Mouse (Mus musculus) CH12.LX (cell line): ENCODE data around the gene Atp10a. TPM values are rescaled to one million over a fixed set of nuclear protein-coding genes. Genes with fewer than 3 reads are reported as not detected.

Experiments used
- DNase-seq: peaks from one replicate; pipeline ENCODE4 v3.0.0-alpha.2; 2013; ENCODE audit errors: extremely low read depth
- H3K27ac ChIP-seq: 2 replicates; pipeline ENCODE4 v1.5.1; 2012; ENCODE audit warnings: low read depth, mild to moderate bottlenecking, control low read depth, moderate library complexity; ENCODE audit not compliant: insufficient read depth
- H3K27me3 ChIP-seq: replicated peaks from 2 replicates; pipeline ENCODE3; 2012; ENCODE audit warnings: inconsistent platforms
- H3K36me3 ChIP-seq, 2 experiments: replicated peaks in 1 of 2; 2 replicates each; pipeline versions ENCODE3 to v1.6.1; 2012; ENCODE audit warnings: inconsistent platforms in 1 of 2, low read length in 1 of 2, mild to moderate bottlenecking in 1 of 2, mixed read lengths in 1 of 2, moderate library complexity in 1 of 2; ENCODE audit not compliant: control insufficient read depth in 1 of 2, insufficient read depth in 1 of 2
- H3K4me1 ChIP-seq, 2 experiments: 2 replicates each; pipeline ENCODE4 v1.6.1; 2012; ENCODE audit warnings: inconsistent platforms in 1 of 2, moderate library complexity in 1 of 2; ENCODE audit not compliant: insufficient read depth in 2 of 2, control insufficient read depth in 1 of 2
- H3K4me2 ChIP-seq: 2 replicates; pipeline ENCODE4 v1.6.1; 2012; ENCODE audit warnings: low read depth, mild to moderate bottlenecking, control low read depth; ENCODE audit not compliant: poor library complexity, insufficient read depth, severe bottlenecking
- H3K4me3 ChIP-seq, 3 experiments: fragments of 150-350 bp in 1 of 3; sonication (generic) in 1 of 3; replicated peaks in 1 of 3; 2 replicates each; pipeline versions ENCODE3 to v1.5.1; 2011 to 2012; ENCODE audit warnings: low read depth in 2 of 3, low read length in 2 of 3, mild to moderate bottlenecking in 2 of 3, moderate library complexity in 2 of 3, control low read depth in 1 of 3, improper control_type of control experiment in 1 of 3, inconsistent platforms in 1 of 3, mixed read lengths in 1 of 3; ENCODE audit not compliant: poor library complexity in 1 of 3
- H3K79me2 ChIP-seq: replicated peaks from 2 replicates; pipeline ENCODE4 v1.6.1; 2012; ENCODE audit warnings: mild to moderate bottlenecking, moderate library complexity; ENCODE audit not compliant: control insufficient read depth, poor library complexity, insufficient read depth, severe bottlenecking; ENCODE audit errors: extremely low read depth
- H3K9ac ChIP-seq: 2 replicates; pipeline ENCODE4 v1.6.1; 2012; ENCODE audit warnings: low read depth, mild to moderate bottlenecking, control low read depth, moderate library complexity; ENCODE audit not compliant: insufficient read depth
- H3K9me3 ChIP-seq: replicated peaks from 2 replicates; pipeline ENCODE3; 2012; ENCODE audit warnings: low read length, inconsistent platforms, mixed read lengths
- CHD2 ChIP-seq: IDR thresholded peaks from 2 replicates; pipeline ENCODE4 v1.6.1; 2011; ENCODE audit warnings: low read length, improper control_type of control experiment
- ETS1 ChIP-seq: conservative IDR thresholded peaks from 2 replicates; pipeline ENCODE4 v1.6.1; 2012; ENCODE audit warnings: low read depth, mild to moderate bottlenecking, inconsistent platforms, low read length, improper control_type of control experiment, moderate library complexity
- GABPA ChIP-seq: IDR thresholded peaks from 2 replicates; pipeline ENCODE4 v1.6.1; 2012; ENCODE audit warnings: low read depth, low read length, improper control_type of control experiment, inconsistent platforms; ENCODE audit not compliant: insufficient replicate concordance
- KAT2A ChIP-seq: IDR thresholded peaks from 2 replicates; pipeline ENCODE4 v1.6.1; 2012; ENCODE audit warnings: low read length, improper control_type of control experiment, inconsistent platforms; ENCODE audit not compliant: insufficient replicate concordance
- NELFE ChIP-seq: IDR thresholded peaks from 2 replicates; pipeline ENCODE4 v1.6.1; 2011; ENCODE audit warnings: low read depth, low read length, improper control_type of control experiment
- NRF1 ChIP-seq: IDR thresholded peaks from 2 replicates; pipeline ENCODE4 v1.6.1; 2014; ENCODE audit warnings: low read depth, mild to moderate bottlenecking, inconsistent platforms, low read length, improper control_type of control experiment, moderate library complexity
- PAX5 ChIP-seq: IDR thresholded peaks from 2 replicates; pipeline ENCODE4 v1.6.1; 2012; ENCODE audit warnings: low read length, inconsistent platforms, mixed read lengths
- POLR2A ChIP-seq: IDR thresholded peaks from 2 replicates; pipeline ENCODE4 v1.6.1; 2011; ENCODE audit warnings: low read depth, mild to moderate bottlenecking, improper control_type of control experiment, low read length
- SMC3 ChIP-seq: IDR thresholded peaks from 2 replicates; pipeline ENCODE4 v1.6.1; 2011; ENCODE audit warnings: low read depth, low read length, improper control_type of control experiment
- UBTF ChIP-seq: IDR thresholded peaks from 2 replicates; pipeline ENCODE4 v1.6.1; 2012; ENCODE audit warnings: low read depth, mild to moderate bottlenecking, inconsistent platforms, low read length, improper control_type of control experiment, moderate library complexity
- ZC3H11A ChIP-seq: IDR thresholded peaks from 2 replicates; pipeline ENCODE4 v1.6.1; 2012; ENCODE audit warnings: low read depth, mild to moderate bottlenecking, inconsistent platforms, low read length, improper control_type of control experiment
- ZKSCAN1 ChIP-seq: IDR thresholded peaks from 2 replicates; pipeline ENCODE4 v1.6.1; 2012; ENCODE audit warnings: low read depth, inconsistent platforms, low read length, improper control_type of control experiment, borderline replicate concordance
- ZNF384 ChIP-seq: IDR thresholded peaks from 2 replicates; pipeline ENCODE4 v1.6.1; 2012; ENCODE audit warnings: low read depth, low read length, improper control_type of control experiment, inconsistent platforms
- dilution Hi-C: fragments of 300-500 bp; cut with MboI; formaldehyde crosslinking; loops from 2 replicates; pipeline ENCODE4 v1.14.3; 2020; ENCODE audit warnings: low sequenced_read_pairs; ENCODE audit not compliant: extremely low pct_unique_long_range_greater_than_20kb, extremely low pct_ligation_motif_present
- in situ Hi-C: fragments of 300-500 bp; cut with MboI; formaldehyde crosslinking; loops from 3 replicates; pipeline ENCODE4 v1.14.3; 2019; ENCODE audit warnings: low sequenced_read_pairs, low pct_ligation_motif_present, low pct_unique_long_range_greater_than_20kb, mixed read lengths
- polyA plus RNA-seq: library from polyadenylated mRNA; unstranded; fragments of >175 nt; gene quantifications from 2 replicates; pipeline ENCODE4 v1.2.1, GENCODE M21; 2012; ENCODE audit warnings: low read depth; ENCODE audit not compliant: insufficient read length
- total RNA-seq, 2 experiments: library from RNA; depleted of rRNA; stranded (reverse); fragments of 300-350 nt in 1 of 2; fragments of >200 nt in 1 of 2; gene quantifications; 2 replicates each; pipeline ENCODE4 v1.2.3; 2012 to 2014

The Atp10a gene
- total and polyA plus RNA-seq, 3 experiments, result not detected

DNA sequence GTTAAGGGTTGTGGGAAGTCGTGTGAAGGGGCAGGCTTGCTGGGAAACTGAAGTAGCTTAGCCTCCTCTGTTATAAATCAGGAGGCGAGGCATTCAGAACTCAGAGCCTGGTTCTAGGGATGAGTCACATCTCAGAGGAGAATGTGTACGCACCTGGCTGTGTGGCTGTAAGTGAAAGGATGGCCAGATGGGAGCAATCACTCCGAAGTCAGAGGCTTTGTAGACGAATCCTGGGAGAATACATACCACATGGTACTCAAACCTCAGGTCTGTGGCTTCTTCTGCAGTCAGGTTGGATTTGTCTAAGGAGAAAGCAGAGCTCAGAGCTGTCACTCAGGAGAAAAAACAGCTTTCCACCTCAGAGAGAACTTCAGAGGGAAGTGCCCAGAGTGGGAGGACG is 76.4 kb downstream of the Atp10a start:
- Histone ChIP-seq H3K9me3 (peaks cover 68% of the 10 kb centered on the region), H3K9ac (no peak overlapping the region), H3K4me2 (no peak overlapping the region), H3K27me3 (no peaks in the 10 kb centered on the region), H3K27ac (no peak overlapping the region), H3K4me1 (no peaks in the 10 kb centered on the region), H3K36me3 (no peaks in the 10 kb centered on the region), H3K79me2 (no peaks in the 10 kb centered on the region), H3K4me3 (no peak overlapping the region)
- DNase-seq, result no peak
- TF ChIP-seq CHD2 (no peak), KAT2A (no peak), PAX5 (no peak), ETS1 (no peak), SMC3 (no peak), NELFE (no peak), GABPA (no peak)
- dilution Hi-C loops, result no loop called here
- in situ Hi-C loops, result no loop called here

GRCm38 (mm10) chr7:58733490-58733901 is 77.5 kb downstream of the Atp10a start:
- Histone ChIP-seq H3K79me2 (no peaks in the 10 kb centered on the region), H3K36me3 (no peaks in the 10 kb centered on the region), H3K27me3 (no peaks in the 10 kb centered on the region), H3K4me3 (no peak overlapping the region), H3K4me1 (no peaks in the 10 kb centered on the region), H3K9ac (no peak overlapping the region), H3K9me3 (peaks cover 66% of the 10 kb centered on the region), H3K4me2 (no peak overlapping the region), H3K27ac (no peak overlapping the region)
- no peak for DNase-seq
- dilution Hi-C loops, result no loop called here
- TF ChIP-seq POLR2A (no peak), UBTF (no peak), ZNF384 (no peak), ETS1 (no peak), ZC3H11A (no peak)
- in situ Hi-C loops, result no loop called here

DNA sequence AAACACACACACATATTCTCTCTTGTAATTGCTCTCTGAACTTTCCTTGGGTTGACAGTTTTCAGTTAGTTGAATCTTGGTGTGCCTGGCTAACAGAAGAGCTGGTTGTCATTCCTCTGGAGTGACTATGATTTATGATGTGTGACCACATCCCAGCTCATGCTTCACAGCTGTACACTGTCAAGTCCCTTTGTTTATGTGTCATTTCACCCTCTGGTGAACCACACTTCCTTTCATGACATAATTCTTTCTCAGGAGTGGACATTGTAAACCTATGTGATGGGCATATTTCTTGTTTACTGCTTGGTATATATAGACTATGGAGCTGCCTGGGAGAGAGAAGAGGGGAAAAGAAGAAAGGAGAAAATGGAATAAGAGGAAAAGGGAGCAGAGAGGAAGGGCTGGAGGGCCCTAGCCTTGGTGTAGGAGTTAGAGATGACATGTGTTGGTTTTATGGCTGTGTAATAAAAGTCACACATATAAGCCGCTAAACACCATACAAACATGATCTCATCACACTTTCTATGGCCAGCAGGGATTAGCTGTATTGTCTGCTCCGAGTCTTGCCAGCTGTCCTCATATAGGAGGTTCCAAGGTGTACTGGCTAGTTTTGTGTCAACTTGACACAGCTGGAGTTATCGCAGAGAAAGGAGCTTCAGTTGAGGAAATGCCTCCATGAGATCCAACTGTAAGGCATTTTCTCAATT is 81.0 kb downstream of the Atp10a start:
- no peak overlapping the region for H3K9ac ChIP-seq
- H3K36me3 ChIP-seq, result no peaks in the 10 kb centered on the region
- H3K4me1 ChIP-seq, result no peaks in the 10 kb centered on the region
- H3K27me3 ChIP-seq, result no peaks in the 10 kb centered on the region
- in situ Hi-C loops, result no loop called here
- H3K9me3 ChIP-seq, result peaks cover 67% of the 10 kb centered on the region
- no peak for DNase-seq
- no peak for TF ChIP-seq ZKSCAN1
- TF ChIP-seq NRF1, result no peak
- no peaks in the 10 kb centered on the region for H3K79me2 ChIP-seq
- H3K4me3 ChIP-seq, result no peak overlapping the region
- dilution Hi-C loops, result no loop called here
- H3K4me2 ChIP-seq, result no peak overlapping the region
- no peak overlapping the region for H3K27ac ChIP-seq
